Mouse (Mus musculus): ENCODE data around the gene Tm2d3.

DNA sequence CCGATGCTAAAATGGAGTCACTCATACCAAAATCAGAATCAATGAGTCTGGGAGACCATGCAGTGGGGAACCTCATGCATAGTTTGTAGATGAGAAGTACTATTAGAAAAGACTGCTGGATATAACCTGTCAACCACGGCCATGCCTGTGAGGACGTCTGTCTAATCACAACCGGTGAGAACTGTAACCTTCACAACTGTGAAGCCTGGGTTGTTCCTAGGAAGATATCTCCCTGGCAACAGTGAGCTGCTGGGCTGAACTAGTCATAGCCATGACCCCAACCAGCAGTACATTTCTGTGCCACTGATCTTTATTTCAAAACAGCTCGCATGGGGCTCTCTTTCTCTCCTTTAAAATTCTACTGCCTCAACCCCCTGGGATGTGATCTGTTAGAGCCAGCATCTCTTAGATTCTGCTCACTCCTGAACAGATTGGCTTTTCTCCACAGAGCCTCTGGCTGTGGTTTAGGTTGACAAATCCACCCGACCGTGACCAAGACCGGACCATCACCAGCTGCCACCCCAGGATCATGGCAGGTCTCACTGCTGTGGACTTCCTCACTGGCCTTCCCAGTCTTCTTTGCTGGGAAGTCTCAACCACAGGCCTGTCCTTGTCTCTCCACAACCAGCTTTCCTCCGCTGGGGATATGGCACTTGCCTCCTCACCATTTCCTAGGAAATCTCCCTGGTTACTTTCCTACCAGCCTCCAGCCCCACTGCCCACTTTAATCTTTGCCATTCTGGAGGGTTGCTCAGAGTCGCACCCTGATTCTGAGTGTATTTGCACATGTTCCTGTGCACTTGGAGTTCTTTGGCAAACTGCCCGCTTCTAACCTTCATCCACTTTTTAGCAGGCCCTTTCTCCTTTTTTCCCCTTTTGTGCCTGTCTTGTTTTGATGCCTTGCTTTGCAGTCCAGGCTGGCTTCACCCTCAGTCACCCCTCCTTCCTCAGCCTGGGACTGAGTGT lies 57.3 kb downstream of the Tm2d3 start:
- TF ChIP-seq EP300 (IDR thresholded peaks at IDR 0.05; ENCODE audit: insufficient read depth, low read depth, low read length) (no peak), CTCF (IDR thresholded peaks at IDR 0.05) (no peak), POLR2A (IDR thresholded peaks at IDR 0.05; ENCODE audit: insufficient read depth, low read depth, low read length) (no peak)

Measured in heart, adult 2 months (tissue).